Mouse (Mus musculus) thymus, adult 2 months (tissue): ENCODE measurements around the gene Islr.

Source experiments
- CTCF ChIP-seq: fragments of 200-500 bp; IDR thresholded peaks from 2 replicates; pipeline ENCODE4 v1.5.1; 2012; ENCODE audit warnings: mild to moderate bottlenecking, control low read depth, low read length, moderate library complexity, borderline replicate concordance; ENCODE audit not compliant: control insufficient read depth, poor library complexity, insufficient read depth; ENCODE audit errors: extremely low read depth
- POLR2A ChIP-seq: fragments of 200-500 bp; IDR thresholded peaks from 2 replicates; pipeline ENCODE4 v1.6.1; 2012; ENCODE audit warnings: mild to moderate bottlenecking, low read length, control low read depth, moderate library complexity; ENCODE audit not compliant: control insufficient read depth, poor library complexity, insufficient read depth; ENCODE audit errors: extremely low read depth

GRCm38 (mm10) chr9:58115297-58115925 is 88.7 kb downstream of the Islr start:
- no peak for TF ChIP-seq CTCF
- TF ChIP-seq POLR2A = no peak
